Mouse (Mus musculus): ENCODE measurements at regions not wholly inside any gene's neighbourhood (a gene's known extent, or its start where the extent isn't known, plus 50 kb on each side); places are given as distances from the start of the nearest gene placed in this dataset.

DNA sequence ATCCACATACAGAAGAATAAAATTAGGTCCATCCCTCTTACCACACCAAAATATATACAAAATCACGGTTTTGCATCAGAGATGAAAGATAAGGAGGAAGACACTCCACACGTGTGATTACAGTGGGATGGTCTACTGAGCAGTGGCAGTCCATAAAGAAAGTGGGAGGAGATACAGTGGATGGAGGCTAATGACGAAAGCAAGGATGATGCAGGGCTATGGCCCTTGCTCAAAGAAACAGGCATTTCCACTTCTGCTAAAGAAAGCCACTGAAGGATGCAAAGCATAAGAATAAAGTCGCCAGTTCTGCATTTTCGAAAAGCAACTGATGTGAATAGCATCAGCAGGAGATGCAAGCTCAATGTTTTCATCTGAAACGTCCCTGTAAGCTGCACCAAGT, 268.3 kb upstream of the Cnksr2 start:
- DNase-seq (ENCODE audit: low read depth, low spot score), result no peak

DNA sequence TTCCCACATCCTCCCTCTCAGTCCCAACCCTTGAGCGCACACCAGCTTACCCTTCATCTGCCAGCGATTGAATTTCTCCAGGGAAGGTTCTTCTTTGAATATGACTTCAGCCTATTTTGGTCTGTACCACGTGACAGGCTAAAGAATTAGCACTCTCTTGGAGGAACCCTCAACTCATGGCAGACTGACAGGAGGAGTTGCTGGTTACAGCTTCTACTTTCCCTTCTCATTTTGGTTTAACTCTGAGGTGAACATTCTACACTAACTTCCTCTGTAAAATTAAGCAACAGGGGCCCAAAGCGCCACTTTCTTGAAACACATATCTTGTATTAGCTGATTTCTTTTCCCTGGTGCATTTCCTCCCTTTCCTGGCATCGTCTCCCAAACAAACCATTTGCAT, 265.5 kb upstream of the Cnksr2 start:
- peak; percentile 9 for DNase-seq (ENCODE audit: low read depth, low spot score)

Measured in brain, adult 2 months (tissue).